Mouse (Mus musculus) intestine, embryonic 14.5 days (tissue): Measurements from ENCODE around the gene Cacna1c. TPM values are rescaled to one million over a fixed set of nuclear protein-coding genes. Genes with fewer than 3 reads are reported as not detected.

Experiments
- ATAC-seq: fragments of 200-750 bp; cut with Nextera tagmentation; replicated peaks from 2 replicates; pipeline ENCODE4 v1.8.0; 2017; ENCODE audit warnings: low read depth, moderate number of reproducible peaks, moderate TSS enrichment, moderate library complexity; ENCODE audit not compliant: low FRiP score, low TSS enrichment
- DNase-seq: peaks from one replicate; pipeline ENCODE4 v3.0.0-alpha.2; 2018; ENCODE audit warnings: low spot score
- H3K27ac ChIP-seq: fragments of 300-500 bp; sonication (generic); 2 replicates; pipeline ENCODE4 v1.5.1; 2014; ENCODE audit warnings: low read depth, mild to moderate bottlenecking, control low read depth
- H3K27me3 ChIP-seq: fragments of 300-500 bp; sonication (generic); replicated peaks from 2 replicates; pipeline ENCODE4 v1.6.1; 2014; ENCODE audit warnings: low read length, control low read depth; ENCODE audit not compliant: control insufficient read depth, insufficient read depth
- H3K36me3 ChIP-seq: fragments of 300-500 bp; sonication (generic); 2 replicates; pipeline ENCODE4 v1.6.1; 2014; ENCODE audit warnings: low read length, control low read depth; ENCODE audit not compliant: control insufficient read depth, insufficient read depth
- H3K4me1 ChIP-seq: fragments of 300-500 bp; sonication (generic); replicated peaks from 2 replicates; pipeline ENCODE4 v1.6.1; 2014; ENCODE audit warnings: low read length, control low read depth, mixed read lengths; ENCODE audit not compliant: control insufficient read depth, insufficient read depth
- H3K4me2 ChIP-seq: fragments of 300-500 bp; sonication (generic); 2 replicates; pipeline ENCODE4 v1.6.1; 2014; ENCODE audit warnings: low read length
- H3K4me3 ChIP-seq: fragments of 300-500 bp; sonication (generic); 2 replicates; pipeline ENCODE4 v1.5.1; 2014; ENCODE audit warnings: low read depth, low read length, control low read depth, mixed read lengths
- H3K9ac ChIP-seq: fragments of 300-500 bp; sonication (generic); 2 replicates; pipeline ENCODE4 v1.6.1; 2014; ENCODE audit warnings: mild to moderate bottlenecking, low read length
- H3K9me3 ChIP-seq: fragments of 300-500 bp; sonication (generic); 2 replicates; pipeline ENCODE4 v1.6.1; 2016; ENCODE audit warnings: low read length, control low read depth; ENCODE audit not compliant: control insufficient read depth
- WGBS: fragments of 180-500 bp; shearing (Covaris S2); extraction: QIAGEN DNeasy Blood & Tissue Kit; methylation state at CpG from one replicate; pipeline ENCODE4 v1.1.7; 2014; 5-methylcytosine and 5-hydroxymethylcytosine counted together
- polyA plus RNA-seq: library from polyadenylated mRNA; unstranded; fragments of >200 nt; fragmentation: Nextera tagmentation; extraction: Ambion mirVana; gene quantifications from 2 replicates; pipeline ENCODE4 v1.2.1, GENCODE M21; 2014

The Cacna1c gene
- polyA plus RNA-seq, 1 experiment from 2014 or later: 6.5 TPM

GRCm38 (mm10) chr6:118810834-118811233 is 385.4 kb downstream of the Cacna1c start:
- Histone ChIP-seq H3K9ac (no peak overlapping the region), H3K27me3 (no peaks in the 10 kb centered on the region), H3K9me3 (no peaks in the 10 kb centered on the region), H3K4me3 (no peak overlapping the region), H3K36me3 (no peaks in the 10 kb centered on the region), H3K27ac (no peak overlapping the region), H3K4me1 (no peaks in the 10 kb centered on the region), H3K4me2 (no peak overlapping the region)
- no peak for ATAC-seq
- no peak for DNase-seq
- 24% methylated on average over 1 of the region's 1 CpGs for WGBS

- no peaks in the 10 kb centered on the region for H3K27me3 ChIP-seq
- no peak overlapping the region for H3K9ac ChIP-seq
- no peak overlapping the region for H3K4me2 ChIP-seq
- no peak overlapping the region for H3K27ac ChIP-seq
- DNase-seq: no peak
- 95% methylated on average over 4 of the region's 4 CpGs for WGBS
- H3K36me3 ChIP-seq: no peaks in the 10 kb centered on the region
- no peaks in the 10 kb centered on the region for H3K4me1 ChIP-seq
- no peak for ATAC-seq
- H3K4me3 ChIP-seq: no peak overlapping the region
- H3K9me3 ChIP-seq: no peaks in the 10 kb centered on the region
Observed at GRCm38 (mm10) chr6:118805139-118805538, 391.1 kb downstream of the Cacna1c start.

- H3K4me1 ChIP-seq: no peaks in the 10 kb centered on the region
- H3K27ac ChIP-seq: no peak overlapping the region
- H3K4me3 ChIP-seq: no peak overlapping the region
- H3K36me3 ChIP-seq: no peaks in the 10 kb centered on the region
- no peak for ATAC-seq
- WGBS: 64% methylated on average over 11 of the region's 11 CpGs
- DNase-seq: no peak
- no peaks in the 10 kb centered on the region for H3K9me3 ChIP-seq
- no peak overlapping the region for H3K4me2 ChIP-seq
- H3K27me3 ChIP-seq: no peaks in the 10 kb centered on the region
- H3K9ac ChIP-seq: no peak overlapping the region
Observed at GRCm38 (mm10) chr6:118802286-118802685, 393.9 kb downstream of the Cacna1c start.

- Histone ChIP-seq H3K4me2 (no peak overlapping the region), H3K27ac (no peak overlapping the region), H3K4me3 (no peak overlapping the region), H3K9me3 (no peaks in the 10 kb centered on the region), H3K4me1 (peaks cover 9% of the 10 kb centered on the region), H3K27me3 (no peaks in the 10 kb centered on the region), H3K36me3 (no peaks in the 10 kb centered on the region), H3K9ac (no peak overlapping the region)
- no peak for ATAC-seq
- WGBS: 91% methylated on average over 4 of the region's 4 CpGs
- DNase-seq: no peak
Observed at GRCm38 (mm10) chr6:118796393-118796792, 399.8 kb downstream of the Cacna1c start.

GRCm38 (mm10) chr6:118795716-118796115 is 400.5 kb downstream of the Cacna1c start:
- no peaks in the 10 kb centered on the region for H3K27me3 ChIP-seq
- H3K4me1 ChIP-seq: peaks cover 12% of the 10 kb centered on the region
- no peaks in the 10 kb centered on the region for H3K36me3 ChIP-seq
- no peaks in the 10 kb centered on the region for H3K9me3 ChIP-seq
- no peak overlapping the region for H3K4me3 ChIP-seq
- H3K27ac ChIP-seq: no peak overlapping the region
- no peak overlapping the region for H3K9ac ChIP-seq
- DNase-seq (no peak), ATAC-seq (no peak)
- no peak overlapping the region for H3K4me2 ChIP-seq

- WGBS: 14% methylated on average over 5 of the region's 5 CpGs
- no peaks in the 10 kb centered on the region for H3K9me3 ChIP-seq
- DNase-seq: no peak
- no peak for ATAC-seq
- peaks cover 12% of the 10 kb centered on the region for H3K4me1 ChIP-seq
- H3K9ac ChIP-seq: no peak overlapping the region
- no peak overlapping the region for H3K4me2 ChIP-seq
- peak overlapping the region; percentile 64; the same call in 1 of the 2 replicates for H3K27ac ChIP-seq
- no peak overlapping the region for H3K4me3 ChIP-seq
- no peaks in the 10 kb centered on the region for H3K36me3 ChIP-seq
- H3K27me3 ChIP-seq: no peaks in the 10 kb centered on the region
Observed at GRCm38 (mm10) chr6:118791921-118792368, 404.3 kb downstream of the Cacna1c start.

GRCm38 (mm10) chr6:118787933-118788332 is 408.3 kb downstream of the Cacna1c start:
- no peak overlapping the region for H3K27ac ChIP-seq
- H3K4me3 ChIP-seq: no peak overlapping the region
- no peaks in the 10 kb centered on the region for H3K27me3 ChIP-seq
- H3K4me1 ChIP-seq: peaks cover 12% of the 10 kb centered on the region
- H3K9ac ChIP-seq: no peak overlapping the region
- H3K4me2 ChIP-seq: no peak overlapping the region
- no peaks in the 10 kb centered on the region for H3K9me3 ChIP-seq
- WGBS: 82% methylated on average over 3 of the region's 3 CpGs
- ATAC-seq (no peak), DNase-seq (no peak)
- H3K36me3 ChIP-seq: no peaks in the 10 kb centered on the region

GRCm38 (mm10) chr6:118780280-118780679 is 415.9 kb downstream of the Cacna1c start:
- H3K4me2 ChIP-seq: no peak overlapping the region
- no peaks in the 10 kb centered on the region for H3K4me1 ChIP-seq
- DNase-seq (no peak), ATAC-seq (no peak)
- no peaks in the 10 kb centered on the region for H3K9me3 ChIP-seq
- no peak overlapping the region for H3K9ac ChIP-seq
- no peak overlapping the region for H3K4me3 ChIP-seq
- no peaks in the 10 kb centered on the region for H3K36me3 ChIP-seq
- WGBS: 80% methylated on average over 7 of the region's 7 CpGs
- no peak overlapping the region for H3K27ac ChIP-seq
- no peaks in the 10 kb centered on the region for H3K27me3 ChIP-seq

- WGBS: 76% methylated on average over 8 of the region's 8 CpGs
Observed at GRCm38 (mm10) chr6:118779201-118779600, 417.0 kb downstream of the Cacna1c start.

More at GRCm38 (mm10) chr6:118779201-118779600, 417.0 kb downstream of the Cacna1c start:
- H3K36me3 ChIP-seq: no peaks in the 10 kb centered on the region
- no peak overlapping the region for H3K4me3 ChIP-seq
- DNase-seq (no peak), ATAC-seq (no peak)
- no peaks in the 10 kb centered on the region for H3K27me3 ChIP-seq
- H3K9me3 ChIP-seq: 0 out of 2 replicates have a peak, but pooled peaks cover 3% of the 10 kb centered on the region
- no peak overlapping the region for H3K9ac ChIP-seq
- no peak overlapping the region for H3K27ac ChIP-seq
- no peaks in the 10 kb centered on the region for H3K4me1 ChIP-seq
- H3K4me2 ChIP-seq: no peak overlapping the region
